ENCODE assay signal across 10 mouse cellular contexts in genomic region chr4:58534141-58534571, GRCm38 (mm10). TPM values are rescaled to one million over a fixed set of nuclear protein-coding genes. Genes with fewer than 3 reads are reported as not detected.
DNase-seq lines count a peak whose midpoint lies in the region; ATAC-seq and TF ChIP-seq lines count a peak whose summit lies in the region.
"Had no signal": no experiment of that assay in that cellular context is flagged by ENCODE, and none has a peak within 500 bp of the region (broad histone marks: within the 10 kb centered on the region; RNA-seq: fewer than 3 reads in every experiment).

No protein-coding gene starts in this region.

- H3K36me3 ChIP-seq in heart, embryonic 11.5 days (ENCODE audit: control insufficient read depth, insufficient read depth, low read length): no peaks in the 10 kb centered on the region
- no peaks in the 10 kb centered on the region for H3K36me3 ChIP-seq in hindbrain, embryonic 12.5 days
- no peaks in the 10 kb centered on the region for H3K36me3 ChIP-seq in midbrain, embryonic 15.5 days (replicated peaks)

- WGBS in heart, embryonic 11.5 days (ENCODE audit: insufficient replicate concordance): 23% methylated on average over 13 of the region's 13 CpGs
- 25% methylated on average over 13 of the region's 13 CpGs for WGBS in hindbrain, embryonic 12.5 days
- 31% methylated on average over 13 of the region's 13 CpGs for WGBS in midbrain, embryonic 15.5 days

- H3K9me3 ChIP-seq in heart, embryonic 11.5 days (replicated peaks; ENCODE audit: control insufficient read depth, low read length): 0 out of 2 replicates have a peak, but pooled peaks cover 2% of the 10 kb centered on the region
- 0 out of 2 replicates have a peak, but pooled peaks cover 4% of the 10 kb centered on the region for H3K9me3 ChIP-seq in hindbrain, embryonic 12.5 days (replicated peaks)
- no peaks in the 10 kb centered on the region for H3K9me3 ChIP-seq in midbrain, embryonic 15.5 days
- H3K9me3 ChIP-seq: lung, embryonic 15.5 days had no signal

- no peak for TF ChIP-seq CTCF in brain, embryonic 14.5 days (IDR thresholded peaks at IDR 0.05; ENCODE audit: borderline replicate concordance, extremely low read depth, insufficient read depth, insufficient read length)

- no peak for TF ChIP-seq POLR2A in brain, embryonic 14.5 days (IDR thresholded peaks at IDR 0.05; ENCODE audit: borderline replicate concordance, extremely low read depth, insufficient read depth, insufficient read length, poor library complexity, severe bottlenecking)

- ATAC-seq in heart, embryonic 11.5 days (replicated peaks; ENCODE audit: insufficient number of reproducible peaks, low FRiP score, low TSS enrichment): no peak
- 0 out of 2 replicates have a peak, but pooled peaks have one; percentile 38 for ATAC-seq in hindbrain, embryonic 12.5 days (ENCODE audit: low FRiP score)
- ATAC-seq in midbrain, embryonic 15.5 days (replicated peaks): peak; percentile 84
- no peak for ATAC-seq in frontal cortex, adult (ENCODE audit: low TSS enrichment)

- H3K27ac ChIP-seq in heart, embryonic 11.5 days (ENCODE audit: low read depth, low read length): no peak overlapping the region
- H3K27ac ChIP-seq in hindbrain, embryonic 12.5 days: 0 out of 2 replicates have a peak overlapping the region, but pooled peaks have one; percentile 32
- no peak overlapping the region for H3K27ac ChIP-seq in midbrain, embryonic 15.5 days
- H3K27ac ChIP-seq: lung, embryonic 15.5 days had no signal

- no peaks in the 10 kb centered on the region for H3K27me3 ChIP-seq in heart, embryonic 11.5 days (ENCODE audit: control insufficient read depth, insufficient read depth, low read length)
- no peaks in the 10 kb centered on the region for H3K27me3 ChIP-seq in hindbrain, embryonic 12.5 days
- H3K27me3 ChIP-seq in midbrain, embryonic 15.5 days (replicated peaks): no peaks in the 10 kb centered on the region
- H3K27me3 ChIP-seq: lung, embryonic 15.5 days had no signal

- peaks cover 14% of the 10 kb centered on the region for H3K4me1 ChIP-seq in heart, embryonic 11.5 days (ENCODE audit: control insufficient read depth, insufficient read depth, low read length)
- H3K4me1 ChIP-seq in hindbrain, embryonic 12.5 days: peaks cover 9% of the 10 kb centered on the region; the same call in 1 of the 2 replicates
- H3K4me1 ChIP-seq in midbrain, embryonic 15.5 days: peaks cover 8% of the 10 kb centered on the region; the same call in 1 of the 2 replicates

- peak overlapping the region; percentile 45 for H3K4me2 ChIP-seq in heart, embryonic 11.5 days
- H3K4me2 ChIP-seq in hindbrain, embryonic 12.5 days (replicated peaks): peak overlapping the region; percentile 23; the same call in 1 of the 2 replicates
- H3K4me2 ChIP-seq in midbrain, embryonic 15.5 days: peak overlapping the region; percentile 38
- H3K4me2 ChIP-seq: lung, embryonic 15.5 days had no signal

- H3K9ac ChIP-seq in heart, embryonic 11.5 days (ENCODE audit: low read depth, low read length): no peak overlapping the region
- no peak overlapping the region for H3K9ac ChIP-seq in hindbrain, embryonic 12.5 days
- no peak overlapping the region for H3K9ac ChIP-seq in midbrain, embryonic 15.5 days
- H3K9ac ChIP-seq: lung, embryonic 15.5 days had no signal

- peak overlapping the region; percentile 14; the same call in 1 of the 2 replicates for H3K4me3 ChIP-seq in heart, embryonic 11.5 days (ENCODE audit: low read depth, low read length)
- no peak overlapping the region for H3K4me3 ChIP-seq in hindbrain, embryonic 12.5 days
- H3K4me3 ChIP-seq in midbrain, embryonic 15.5 days: peak overlapping the region; percentile 17
- H3K4me3 ChIP-seq: lung, embryonic 15.5 days had no signal

- intact Hi-C loops in heart, postnatal 36 days (cut with DNase I): no loop called here

- DNase-seq in heart, postnatal 36 days: no peak
- DNase-seq in brain, embryonic 14.5 days (ENCODE audit: low read depth): peak; percentile 30
- DNase-seq in right cerebral cortex, postnatal 10 days (ENCODE audit: low spot score in 2 of 2): no peak
- no peak for DNase-seq in layer of hippocampus, adult 8-10 months (ENCODE audit: low spot score in 2 of 2)
- DNase-seq: thymus, postnatal 25 days had no signal

RNA-seq across cellular contexts. Expression of gene Lpar1, which starts 19.5 kb away (rescaled TPM):
- 20.5 and 21.7 TPM in 2 replicates for polyA plus RNA-seq in heart, embryonic 11.5 days (2014; fragmentation: Nextera tagmentation; extraction: Ambion mirVana)
- total RNA-seq in heart, postnatal 36 days (2021): 10 to 100 TPM in 1 of 2 experiments, 1 to 10 TPM in 1; 9.4 to 10.9 TPM
- 11.9 and 12.6 TPM in 2 replicates for polyA plus RNA-seq in brain, embryonic 14.5 days (2012; rRNA removed)
- 63.6 and 78.1 TPM in 2 replicates for polyA plus RNA-seq in hindbrain, embryonic 12.5 days (2016; fragmentation: Nextera tagmentation; extraction: Ambion mirVana)
- polyA plus RNA-seq in midbrain, embryonic 15.5 days (2015; fragmentation: Nextera tagmentation; extraction: Ambion mirVana): 27.6 and 28.7 TPM in 2 replicates
- total RNA-seq in layer of hippocampus, adult 8-10 months (2022): 10 to 100 TPM; 19.0 to 22.7 (median 22.1) TPM

Comparison
In these comparisons a context has a peak if more than half of its experiments do, and no peak if none do; other contexts are left out.
1. ATAC-seq: peak in hindbrain, embryonic 12.5 days (single experiment) and midbrain, embryonic 15.5 days (single experiment); none in heart, embryonic 11.5 days (single experiment) and frontal cortex, adult (single experiment).
2. Peak in every context shown above with its lines, with median percentiles within 50 percentile points of each other: H3K4me2 ChIP-seq.